Mouse (Mus musculus) heart, adult 2 months (tissue): ENCODE data around the gene Rnf157.

Source experiments
- CTCF ChIP-seq: fragments of 200-600 bp; IDR thresholded peaks from 2 replicates; pipeline ENCODE4 v1.8.1; 2022; ENCODE audit warnings: antibody characterized with exemption, mild to moderate bottlenecking, moderate library complexity
- POLR2A ChIP-seq: fragments of 200-500 bp; IDR thresholded peaks from 2 replicates; pipeline ENCODE4 v1.6.1; 2011; ENCODE audit warnings: mild to moderate bottlenecking, low read depth, low read length, control low read depth; ENCODE audit not compliant: insufficient read depth

- TF ChIP-seq POLR2A (no peak), CTCF (no peak)
These were observed 46.2 kb downstream of the Rnf157 start for GRCm38 (mm10) chr11:116366647-116367046.
